Mouse (Mus musculus) layer of hippocampus, adult 9-11 months (tissue): ENCODE data around the gene Hivep3.

Experiments
- DNase-seq: peaks from one replicate; pipeline ENCODE4 v3.0.0; 2022

The Hivep3 gene

DNA sequence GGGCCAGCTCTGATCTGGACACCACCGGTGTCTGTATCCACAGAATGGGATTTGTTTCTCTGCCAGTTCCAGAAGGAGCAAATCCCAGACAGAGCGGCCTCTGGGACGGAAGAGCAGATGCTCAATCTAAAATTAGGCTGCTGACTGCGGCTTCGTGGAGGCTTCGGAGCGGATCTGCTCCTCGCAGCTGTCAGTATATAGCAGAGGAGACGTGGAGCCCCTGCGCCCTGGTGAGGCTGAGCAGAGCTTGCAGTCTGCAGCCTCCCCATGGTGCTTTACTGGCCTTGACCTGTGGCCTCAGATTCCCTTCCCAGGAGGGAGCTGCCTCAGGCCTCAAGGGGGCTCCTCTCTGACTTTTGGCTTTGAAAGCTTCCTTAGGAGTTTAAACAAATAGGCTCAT, 290.5 kb downstream of the Hivep3 start:
- peak; percentile 87 for DNase-seq

- no peak for DNase-seq
These were observed 294.1 kb downstream of the Hivep3 start for GRCm38 (mm10) chr4:120027671-120028070.

DNA sequence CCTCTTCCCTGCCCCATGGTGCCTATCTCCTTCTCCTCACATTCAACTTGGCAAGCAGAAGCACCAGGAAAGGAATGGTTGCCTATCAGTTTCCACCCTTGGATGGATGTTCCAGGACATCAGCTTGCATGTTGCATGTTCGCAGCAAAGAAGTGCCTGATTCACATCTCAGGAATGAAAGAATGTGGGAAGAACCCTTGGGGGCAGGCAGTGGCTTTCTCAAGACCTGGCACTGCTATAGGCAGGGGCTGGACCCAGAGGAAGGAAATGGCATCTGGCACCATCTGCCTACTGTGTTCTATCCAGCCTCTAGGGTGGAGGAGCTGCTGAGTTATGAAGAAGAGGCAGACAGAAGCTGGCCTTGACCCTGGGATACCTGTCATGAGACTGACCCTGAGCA, 296.4 kb downstream of the Hivep3 start:
- DNase-seq = no peak

DNA sequence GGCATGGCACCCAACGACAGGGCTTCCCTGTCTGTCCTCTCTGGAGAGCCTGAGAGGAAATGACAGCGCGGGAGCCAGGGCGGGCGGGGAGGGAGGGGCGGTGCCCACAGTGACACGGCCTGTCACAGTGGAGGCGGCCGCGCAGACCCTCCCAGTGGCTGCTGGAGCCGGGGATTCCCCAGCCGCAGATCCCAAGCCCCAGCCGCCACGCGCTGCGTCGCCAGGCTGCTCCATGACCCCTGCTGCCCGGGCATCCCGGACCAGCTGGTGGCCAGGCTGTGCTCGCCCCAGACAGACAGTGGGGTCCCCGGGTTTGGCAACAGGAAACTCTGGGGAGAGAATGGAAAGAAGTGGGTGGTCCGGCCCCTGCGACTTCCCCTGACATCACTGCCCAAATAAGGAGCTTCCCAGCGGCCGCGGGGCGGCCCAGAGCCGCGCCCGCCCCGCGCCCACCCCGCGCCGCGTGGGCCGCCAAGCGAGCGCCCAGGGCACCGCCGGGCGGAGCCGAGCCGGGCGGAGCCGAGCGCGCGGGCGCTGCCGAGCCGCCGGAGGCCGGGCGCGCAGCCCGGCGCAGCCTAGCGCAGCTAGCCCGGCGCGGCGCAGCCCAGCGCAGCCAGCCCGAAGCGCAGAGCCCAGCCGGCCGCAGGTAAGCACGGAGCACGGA, 298.9 kb downstream of the Hivep3 start:
- peak; percentile 85 for DNase-seq

- DNase-seq = peak; percentile 43
These were observed 299.4 kb downstream of the Hivep3 start for GRCm38 (mm10) chr4:120032984-120033355.

GRCm38 (mm10) chr4:120036294-120036693, 302.7 kb downstream of the Hivep3 start:
- no peak for DNase-seq

DNA sequence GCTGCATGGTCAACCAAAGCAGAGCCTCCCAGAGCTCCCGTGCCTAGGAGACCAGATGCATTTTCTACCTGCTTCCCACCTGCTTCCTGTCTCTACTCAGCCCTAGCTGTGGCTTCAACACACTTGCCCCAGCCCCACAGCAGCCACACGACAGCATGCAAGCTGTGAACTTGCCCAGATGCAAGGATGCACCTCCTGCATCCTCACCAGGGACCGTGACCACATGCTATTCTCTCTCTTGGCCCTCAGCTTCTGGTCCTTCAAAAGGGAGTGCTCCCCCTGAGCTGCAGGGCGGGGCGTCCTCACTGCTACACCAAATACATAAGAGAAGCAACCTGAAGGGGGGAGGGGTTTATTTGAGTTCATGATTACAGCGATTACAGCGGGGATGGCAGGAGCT, 303.4 kb downstream of the Hivep3 start:
- DNase-seq = no peak

- DNase-seq = no peak
These were observed 307.9 kb downstream of the Hivep3 start for GRCm38 (mm10) chr4:120041520-120041919.

DNA sequence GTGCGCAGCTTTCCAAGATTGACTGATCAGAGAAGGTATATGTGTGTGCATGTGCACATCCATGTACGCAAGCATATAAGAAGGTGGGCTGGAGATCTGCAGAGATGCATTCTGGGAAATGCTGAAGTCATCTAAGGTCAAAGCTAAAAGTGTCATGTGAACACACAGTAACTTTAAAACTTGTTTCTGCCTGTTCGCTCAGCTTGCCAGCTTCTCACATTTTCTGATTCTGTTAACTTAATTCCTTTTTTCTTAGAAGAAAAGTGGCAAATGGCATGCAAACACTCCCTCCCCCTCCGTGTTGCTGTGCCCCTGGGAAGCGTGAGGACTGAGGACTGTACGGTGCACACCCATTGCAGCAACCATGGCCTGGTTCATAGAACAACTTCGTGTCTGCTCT, 308.9 kb downstream of the Hivep3 start:
- DNase-seq = no peak

GRCm38 (mm10) chr4:120044612-120045011, 311.0 kb downstream of the Hivep3 start:
- no peak for DNase-seq

GRCm38 (mm10) chr4:120045131-120045537, 311.6 kb downstream of the Hivep3 start:
- peak; percentile 89 for DNase-seq

GRCm38 (mm10) chr4:120045871-120046270, 312.3 kb downstream of the Hivep3 start:
- DNase-seq = no peak

- DNase-seq = no peak
These were observed 313.5 kb downstream of the Hivep3 start for GRCm38 (mm10) chr4:120047060-120047459.

DNA sequence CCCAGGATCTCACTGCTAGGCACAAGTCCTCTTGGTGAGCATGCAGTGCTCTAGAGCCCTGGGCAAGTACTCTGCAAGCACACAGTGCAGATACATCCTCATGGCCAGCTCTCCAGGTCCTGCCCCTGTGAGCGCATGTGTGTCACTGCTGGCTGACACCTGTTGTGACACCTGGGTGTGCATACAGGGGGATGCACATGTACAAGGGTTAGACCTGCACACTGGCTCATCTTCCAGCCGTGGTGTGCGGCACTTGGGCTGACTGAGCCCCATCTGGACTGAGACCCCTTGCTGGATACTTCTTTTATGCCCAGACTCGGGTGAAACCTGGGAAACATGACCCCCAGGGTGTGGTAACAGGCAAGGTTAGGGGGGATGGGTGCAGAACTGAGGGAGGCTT, 314.7 kb downstream of the Hivep3 start:
- no peak for DNase-seq

- DNase-seq = no peak
These were observed 316.3 kb downstream of the Hivep3 start for GRCm38 (mm10) chr4:120049857-120050256.

- no peak for DNase-seq
These were observed 318.9 kb downstream of the Hivep3 start for GRCm38 (mm10) chr4:120052481-120052880.

DNA sequence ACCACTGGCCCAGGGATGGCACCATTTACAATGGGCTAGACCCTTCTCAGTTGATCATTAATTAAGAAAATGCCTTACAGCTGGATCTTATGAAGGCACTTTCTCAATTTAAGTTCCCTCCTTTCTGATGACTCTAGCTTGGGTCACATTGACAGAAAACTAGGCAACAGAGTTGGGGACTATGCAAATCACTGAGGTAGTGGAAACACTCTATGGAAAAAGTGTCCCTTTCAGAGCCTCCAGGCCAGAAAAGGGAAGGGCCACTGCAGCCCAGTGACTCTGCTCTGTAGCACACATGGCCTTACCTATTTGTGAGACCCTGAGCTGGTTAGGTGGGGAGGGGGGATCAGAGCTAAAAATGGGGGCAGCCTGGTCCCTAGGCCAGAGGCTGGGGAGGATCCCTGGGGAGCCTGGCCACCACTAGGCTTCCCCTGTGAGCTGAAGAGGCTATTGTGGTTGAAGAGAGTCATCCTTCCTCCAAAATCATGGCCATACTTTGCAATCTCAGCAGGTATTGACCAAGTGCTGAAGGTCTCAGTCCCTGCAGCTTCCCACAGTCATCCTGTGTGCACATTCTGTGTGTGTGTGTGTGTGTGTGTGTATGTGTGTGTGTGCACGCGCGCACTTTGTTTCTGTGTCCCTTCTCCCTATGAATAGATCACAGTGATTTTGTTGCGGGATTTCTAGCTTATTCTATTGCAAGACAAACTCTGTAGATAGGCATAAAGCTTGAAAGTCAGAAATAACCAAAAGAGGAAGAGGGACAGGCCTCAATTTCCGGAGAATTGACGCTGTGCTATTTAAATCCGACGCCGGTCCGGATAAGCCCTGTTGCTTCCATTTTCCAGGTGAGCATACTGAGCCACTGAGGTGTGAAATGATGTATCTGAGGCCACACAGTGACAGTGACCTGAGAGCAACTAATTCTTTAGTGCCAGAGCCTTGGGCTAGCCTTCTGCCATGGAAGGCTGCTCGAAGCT, 319.7 kb downstream of the Hivep3 start:
- no peak for DNase-seq

DNA sequence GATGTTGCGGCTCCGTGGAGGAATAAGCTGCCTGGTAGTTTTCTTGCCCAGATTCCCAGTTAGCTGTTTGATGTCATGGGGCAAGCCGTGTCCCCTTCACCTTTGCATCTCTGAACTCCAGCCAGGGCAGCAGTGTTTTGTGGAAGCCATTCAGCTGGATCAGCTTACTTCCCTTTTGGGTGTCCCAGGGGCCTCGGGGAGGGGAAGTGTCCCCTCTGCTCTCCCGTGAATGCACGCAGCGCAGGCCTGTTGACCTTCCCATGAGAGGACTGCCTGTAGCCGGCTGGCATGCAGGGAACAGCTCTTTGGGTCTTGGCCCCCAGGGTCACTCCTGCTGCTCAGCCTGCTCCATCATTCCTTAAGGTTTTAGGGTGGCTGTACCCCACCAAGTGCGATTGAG, 320.6 kb downstream of the Hivep3 start:
- DNase-seq = no peak

DNA sequence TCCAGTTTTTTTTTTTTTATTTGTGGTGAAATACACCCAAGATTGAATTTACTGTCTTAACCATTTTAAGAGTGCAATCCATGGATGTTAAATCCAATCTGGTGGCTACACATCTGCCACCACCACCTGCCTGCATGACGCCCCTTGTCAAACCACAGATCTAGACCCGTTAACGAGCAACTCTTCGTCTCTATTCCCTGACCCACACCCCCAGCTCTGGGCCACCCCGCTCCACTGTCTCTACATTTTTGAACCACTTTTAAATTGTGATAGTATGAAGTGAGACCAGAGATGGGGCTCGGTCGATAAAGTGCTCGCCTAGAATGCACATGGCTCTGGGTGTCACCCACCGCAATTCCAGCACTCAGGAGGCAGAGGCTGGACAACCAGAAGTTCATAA, 322.9 kb downstream of the Hivep3 start:
- DNase-seq = no peak

GRCm38 (mm10) chr4:120057529-120057928, 323.9 kb downstream of the Hivep3 start:
- DNase-seq = no peak

- no peak for DNase-seq
These were observed 324.6 kb downstream of the Hivep3 start for GRCm38 (mm10) chr4:120058157-120058556.

- DNase-seq = no peak
These were observed 325.2 kb downstream of the Hivep3 start for GRCm38 (mm10) chr4:120058794-120059193.

GRCm38 (mm10) chr4:120061727-120062126, 328.1 kb downstream of the Hivep3 start:
- DNase-seq = no peak

DNA sequence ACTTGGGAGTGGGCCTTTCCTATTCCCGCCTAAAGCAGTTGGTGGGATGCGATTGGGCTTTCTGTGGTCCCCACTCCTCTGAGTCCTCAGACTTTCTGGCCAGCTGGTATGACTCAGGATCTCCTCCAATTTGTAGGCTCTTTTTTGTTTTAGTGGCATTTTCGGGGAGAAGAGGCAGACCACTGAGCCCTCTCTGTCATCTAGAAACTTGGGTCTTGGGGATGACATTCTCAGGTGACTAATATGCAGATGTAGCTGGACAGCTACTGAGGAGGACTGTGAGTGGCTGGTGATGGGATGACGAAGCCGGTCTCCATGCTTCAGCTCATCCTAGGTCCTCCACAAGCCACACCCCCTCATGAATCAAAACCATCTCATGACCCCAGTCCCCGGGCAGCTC, 328.6 kb downstream of the Hivep3 start:
- no peak for DNase-seq
